Mouse (Mus musculus): ENCODE results near the gene Ttc23. TPM values are rescaled to one million over a fixed set of nuclear protein-coding genes. Genes with fewer than 3 reads are reported as not detected.

Gene Ttc23
- total and polyA plus RNA-seq, 3 experiments, result 0.42 to 4.8 TPM; not detected in 1

GRCm38 (mm10) chr7:67689793-67690192 is 42.6 kb downstream of the Ttc23 start:
- Histone ChIP-seq H3K27ac (ENCODE audit: control insufficient read depth, low read depth, low read length) (no peak overlapping the region), H3K4me3 (ENCODE audit: control insufficient read depth in 1 of 2, insufficient read depth in 1 of 2, low read depth in 2 of 2, low read length in 2 of 2) (no peak overlapping the region), H3K9ac (ENCODE audit: control insufficient read depth, low read depth, low read length, poor library complexity, severe bottlenecking) (no peak overlapping the region), H3K9me3 (replicated peaks; ENCODE audit: insufficient read depth, low read length) (no peaks in the 10 kb centered on the region), H3K79me2 (ENCODE audit: control insufficient read depth, insufficient read depth, low read length, poor library complexity) (no peaks in the 10 kb centered on the region), H3K4me1 (ENCODE audit: control insufficient read depth in 1 of 2, insufficient read depth in 2 of 2, low read length in 2 of 2) (no peaks in the 10 kb centered on the region), H3K36me3 (ENCODE audit: control insufficient read depth in 1 of 2, insufficient read depth in 2 of 2, low read length in 2 of 2) (no peaks in the 10 kb centered on the region), H3K27me3 (ENCODE audit: control insufficient read depth in 1 of 2, insufficient read depth in 2 of 2, low read length in 2 of 2) (no peaks in the 10 kb centered on the region)
- DNase-seq (ENCODE audit: low read depth, low spot score), result no peak
- TF ChIP-seq CTCF (IDR thresholded peaks at IDR 0.05 in 2 of 3, conservative IDR thresholded peaks at IDR 0.05 in 1 of 3; ENCODE audit: control insufficient read depth in 1 of 3, insufficient read depth in 1 of 3, low read depth in 2 of 3, low read length in 3 of 3, poor library complexity in 1 of 3, severe bottlenecking in 1 of 3) (no peak), RCOR1 (IDR thresholded peaks at IDR 0.05; ENCODE audit: low read depth, low read length) (no peak), MAX (IDR thresholded peaks at IDR 0.05; ENCODE audit: low read length) (no peak), SMC3 (IDR thresholded peaks at IDR 0.05; ENCODE audit: low read depth, low read length) (no peak), NELFE (IDR thresholded peaks at IDR 0.05; ENCODE audit: low read depth, low read length) (no peak), CHD1 (IDR thresholded peaks at IDR 0.05; ENCODE audit: low read depth, low read length) (no peak), BHLHE40 (IDR thresholded peaks at IDR 0.05; ENCODE audit: borderline replicate concordance, low read depth, low read length) (no peak)

- no peak for TF ChIP-seq POLR2A (IDR thresholded peaks at IDR 0.05; ENCODE audit: control insufficient read depth in 1 of 2, insufficient read depth in 1 of 2, low read depth in 1 of 2, low read length in 2 of 2, poor library complexity in 1 of 2)
- no peak for TF ChIP-seq UBTF (IDR thresholded peaks at IDR 0.05; ENCODE audit: borderline replicate concordance, insufficient read depth, low read depth, low read length)
- TF ChIP-seq BHLHE40 (IDR thresholded peaks at IDR 0.05; ENCODE audit: borderline replicate concordance, low read depth, low read length), result no peak
- no peak for TF ChIP-seq ELF1 (IDR thresholded peaks at IDR 0.05; ENCODE audit: low read depth, low read length)
- TF ChIP-seq TAL1 (IDR thresholded peaks at IDR 0.05; ENCODE audit: low read length), result no peak
- TF ChIP-seq MAFK (IDR thresholded peaks at IDR 0.05; ENCODE audit: borderline replicate concordance, low read depth, low read length), result no peak
- TF ChIP-seq MXI1 (IDR thresholded peaks at IDR 0.05; ENCODE audit: low read depth, low read length), result no peak
- no peak for TF ChIP-seq EP300 (IDR thresholded peaks at IDR 0.05; ENCODE audit: low read depth in 1 of 2, low read length in 2 of 2)
- no peak for TF ChIP-seq USF1 (IDR thresholded peaks at IDR 0.05; ENCODE audit: low read depth, low read length)
- H3K27me3 ChIP-seq (ENCODE audit: control insufficient read depth in 1 of 2, insufficient read depth in 2 of 2, low read length in 2 of 2), result no peaks in the 10 kb centered on the region
- DNase-seq (ENCODE audit: low read depth, low spot score), result no peak
- no peak overlapping the region for H3K9ac ChIP-seq (ENCODE audit: control insufficient read depth, low read depth, low read length, poor library complexity, severe bottlenecking)
- H3K4me1 ChIP-seq (ENCODE audit: control insufficient read depth in 1 of 2, insufficient read depth in 2 of 2, low read length in 2 of 2), result no peaks in the 10 kb centered on the region
- no peak overlapping the region for H3K4me3 ChIP-seq (ENCODE audit: control insufficient read depth in 1 of 2, insufficient read depth in 1 of 2, low read depth in 2 of 2, low read length in 2 of 2)
- H3K79me2 ChIP-seq (ENCODE audit: control insufficient read depth, insufficient read depth, low read length, poor library complexity), result no peaks in the 10 kb centered on the region
- no peaks in the 10 kb centered on the region for H3K9me3 ChIP-seq (replicated peaks; ENCODE audit: insufficient read depth, low read length)
- H3K36me3 ChIP-seq (ENCODE audit: control insufficient read depth in 1 of 2, insufficient read depth in 2 of 2, low read length in 2 of 2), result no peaks in the 10 kb centered on the region
- H3K27ac ChIP-seq (ENCODE audit: control insufficient read depth, low read depth, low read length), result no peak overlapping the region
These were observed 43.8 kb downstream of the Ttc23 start for GRCm38 (mm10) chr7:67691036-67691435.

GRCm38 (mm10) chr7:67692141-67692540 is 44.9 kb downstream of the Ttc23 start:
- Histone ChIP-seq H3K79me2 (ENCODE audit: control insufficient read depth, insufficient read depth, low read length, poor library complexity) (no peaks in the 10 kb centered on the region), H3K9me3 (replicated peaks; ENCODE audit: insufficient read depth, low read length) (no peaks in the 10 kb centered on the region), H3K27me3 (ENCODE audit: control insufficient read depth in 1 of 2, insufficient read depth in 2 of 2, low read length in 2 of 2) (no peaks in the 10 kb centered on the region), H3K36me3 (ENCODE audit: control insufficient read depth in 1 of 2, insufficient read depth in 2 of 2, low read length in 2 of 2) (no peaks in the 10 kb centered on the region), H3K9ac (ENCODE audit: control insufficient read depth, low read depth, low read length, poor library complexity, severe bottlenecking) (no peak overlapping the region), H3K27ac (ENCODE audit: control insufficient read depth, low read depth, low read length) (no peak overlapping the region), H3K4me3 (ENCODE audit: control insufficient read depth in 1 of 2, insufficient read depth in 1 of 2, low read depth in 2 of 2, low read length in 2 of 2) (no peak overlapping the region), H3K4me1 (ENCODE audit: control insufficient read depth in 1 of 2, insufficient read depth in 2 of 2, low read length in 2 of 2) (no peaks in the 10 kb centered on the region)
- no peak for TF ChIP-seq BHLHE40 (IDR thresholded peaks at IDR 0.05; ENCODE audit: borderline replicate concordance, low read depth, low read length)
- no peak for TF ChIP-seq POLR2AphosphoS5 (IDR thresholded peaks at IDR 0.05; ENCODE audit: borderline replicate concordance, low read depth, low read length)
- no peak for TF ChIP-seq RAD21 (IDR thresholded peaks at IDR 0.05; ENCODE audit: low read depth, low read length)
- peak; percentile 35; the same call in 1 of the 2 replicates for TF ChIP-seq TAL1 (IDR thresholded peaks at IDR 0.05; ENCODE audit: low read length)
- no peak for DNase-seq (ENCODE audit: low read depth, low spot score)
